Mouse (Mus musculus) C2C12 (cell line): ENCODE data around the gene Zfp618.

Source experiments
- CTCF ChIP-seq: IDR thresholded peaks from one replicate; pipeline ENCODE4 v1.5.1; 2011; ENCODE audit not compliant: control insufficient read depth, insufficient read depth, insufficient read length
- MAX ChIP-seq: IDR thresholded peaks from one replicate; pipeline ENCODE4 v1.6.1; 2011; ENCODE audit warnings: mild to moderate bottlenecking, control low read depth
- MYOG ChIP-seq: IDR thresholded peaks from one replicate; pipeline ENCODE4 v1.6.1; 2011; ENCODE audit not compliant: control insufficient read depth, insufficient read length; ENCODE audit errors: extremely low read depth
- USF1 ChIP-seq: IDR thresholded peaks from one replicate; pipeline ENCODE4 v1.6.1; 2011; ENCODE audit warnings: low read depth, mild to moderate bottlenecking, control low read depth, moderate library complexity

GRCm38 (mm10) chr4:62964844-62965496 lies 403 bp upstream of the Zfp618 start:
- TF ChIP-seq MYOG (no peak), CTCF (no peak), MAX (no peak), USF1 (no peak)
